Mouse (Mus musculus) forebrain, postnatal 0 days (tissue): Measurements from ENCODE around the gene Epha8. TPM values are rescaled to one million over a fixed set of nuclear protein-coding genes. Genes with fewer than 3 reads are reported as not detected.
A peak's percentile ranks its signal among the peaks of the same experiment; 100 is the strongest.

Experiments used
- ATAC-seq: fragments of 200-750 bp; cut with Nextera tagmentation; 2 replicates; pipeline ENCODE4 v1.8.0; 2017; ENCODE audit warnings: mild to moderate bottlenecking, moderate library complexity
- DNase-seq: peaks from one replicate; pipeline ENCODE4 v3.0.0-alpha.2; 2015
- H3K27ac ChIP-seq: fragments of 300-500 bp; sonication (generic); 2 replicates; pipeline ENCODE4 v1.5.1; 2014; ENCODE audit warnings: low read depth, mild to moderate bottlenecking, antibody characterized with exemption, low read length, moderate library complexity, mixed read lengths
- H3K27me3 ChIP-seq: fragments of 300-500 bp; sonication (generic); 2 replicates; pipeline ENCODE4 v1.6.1; 2014; ENCODE audit warnings: mild to moderate bottlenecking, low read length, mixed read lengths; ENCODE audit not compliant: insufficient read depth
- H3K36me3 ChIP-seq: fragments of 300-500 bp; sonication (generic); 2 replicates; pipeline ENCODE4 v1.6.1; 2014; ENCODE audit warnings: mild to moderate bottlenecking, moderate library complexity; ENCODE audit not compliant: insufficient read depth
- H3K4me1 ChIP-seq: fragments of 300-500 bp; sonication (generic); 2 replicates; pipeline ENCODE4 v1.6.1; 2014; ENCODE audit warnings: antibody characterized with exemption; ENCODE audit not compliant: insufficient read depth
- H3K4me2 ChIP-seq: fragments of 300-500 bp; sonication (generic); 2 replicates; pipeline ENCODE4 v1.6.1; 2014; ENCODE audit warnings: low read depth, mild to moderate bottlenecking, moderate library complexity
- H3K4me3 ChIP-seq: fragments of 300-500 bp; sonication (generic); 2 replicates; pipeline ENCODE4 v1.5.1; 2014; ENCODE audit warnings: low read depth, low read length, mixed read lengths
- H3K9ac ChIP-seq: fragments of 300-500 bp; sonication (generic); 2 replicates; pipeline ENCODE4 v1.6.1; 2014; ENCODE audit warnings: mild to moderate bottlenecking
- H3K9me3 ChIP-seq: fragments of 300-500 bp; sonication (generic); 2 replicates; pipeline ENCODE4 v1.6.1; 2016; ENCODE audit warnings: low read length
- CTCF ChIP-seq: sonication (generic); IDR thresholded peaks from 2 replicates; pipeline ENCODE4 v1.5.1; 2016; ENCODE audit warnings: antibody characterized with exemption, control low read depth, low read depth
- WGBS: fragments of 180-500 bp; shearing (Covaris S2); extraction: QIAGEN DNeasy Blood & Tissue Kit; methylation state at CpG from one replicate; pipeline ENCODE4 v1.1.7; 2014; 5-methylcytosine and 5-hydroxymethylcytosine counted together
- polyA plus RNA-seq: library from polyadenylated mRNA; unstranded; fragments of >200 nt; fragmentation: Nextera tagmentation; extraction: Ambion mirVana; gene quantifications from 2 replicates; pipeline ENCODE4 v1.2.1, GENCODE M21; 2015
- total RNA-seq: library from RNA; depleted of rRNA; stranded (reverse); fragments of >200 nt; gene quantifications from 2 replicates; pipeline ENCODE4 v1.2.3, GENCODE M21; 2014

The Epha8 gene
- total and polyA plus RNA-seq, 2 experiments from 2014 or later: 9.5 to 23.9 TPM

DNA sequence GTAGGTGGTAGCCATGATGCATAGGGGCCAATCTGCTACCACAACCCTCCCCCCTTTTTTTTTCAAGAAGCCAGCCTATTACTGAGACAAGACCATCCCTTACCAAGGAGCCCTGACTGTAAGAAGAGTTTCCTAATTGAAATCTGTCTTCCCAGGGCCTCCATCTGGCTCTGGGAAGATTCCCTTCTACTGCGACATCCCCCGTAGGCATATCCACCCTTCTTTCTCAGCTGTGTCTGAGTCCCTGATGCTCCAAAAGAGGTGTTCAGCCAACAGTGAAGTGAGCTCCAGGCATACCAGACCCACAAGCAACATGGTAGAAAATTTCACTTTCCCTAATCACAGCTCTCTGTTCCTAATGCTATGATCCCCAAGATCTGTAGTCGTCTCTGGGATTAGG, 37.1 kb downstream of the Epha8 start:
- peak; percentile 48 for DNase-seq
- no peak overlapping the region for H3K27ac ChIP-seq
- WGBS: 74% methylated on average over 3 of the region's 3 CpGs

DNA sequence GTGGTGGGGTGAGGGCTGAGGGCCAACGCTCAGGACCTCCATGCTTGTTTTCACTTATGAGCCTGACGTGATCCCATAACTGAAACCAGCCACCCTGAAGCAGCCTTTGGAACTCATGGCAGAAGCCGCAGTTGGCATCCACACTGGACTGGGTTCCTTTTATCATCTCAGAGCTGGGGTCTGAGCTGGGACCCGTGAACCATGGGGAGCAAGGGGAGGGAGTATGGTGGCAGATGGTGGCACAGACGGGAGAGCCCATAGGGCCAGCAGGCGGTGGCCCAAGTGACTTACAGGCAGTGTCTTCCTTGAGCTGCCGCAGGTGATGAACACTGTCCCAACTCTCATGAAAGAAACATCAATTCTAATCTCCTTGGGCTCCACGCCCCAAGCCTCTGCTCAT, 37.8 kb downstream of the Epha8 start:
- no peak for ATAC-seq
- no peak for TF ChIP-seq CTCF
- DNase-seq: no peak
- 0 out of 2 replicates have a peak, but pooled peaks cover 6% of the 10 kb centered on the region for H3K27me3 ChIP-seq
- no peak overlapping the region for H3K4me3 ChIP-seq
- no peak overlapping the region for H3K9ac ChIP-seq
- H3K9me3 ChIP-seq: no peaks in the 10 kb centered on the region
- H3K27ac ChIP-seq: no peak overlapping the region
- H3K4me1 ChIP-seq: peaks cover 6% of the 10 kb centered on the region; the same call in 1 of the 2 replicates
- WGBS: 80% methylated on average over 8 of the region's 8 CpGs
- H3K4me2 ChIP-seq: no peak overlapping the region
- H3K36me3 ChIP-seq: no peaks in the 10 kb centered on the region

More for the DNA sequence above, 37.1 kb downstream of the Epha8 start:
- Histone ChIP-seq H3K4me2 (no peak overlapping the region), H3K4me1 (peaks cover 6% of the 10 kb centered on the region; the same call in 1 of the 2 replicates), H3K9me3 (no peaks in the 10 kb centered on the region), H3K9ac (no peak overlapping the region), H3K4me3 (no peak overlapping the region), H3K36me3 (no peaks in the 10 kb centered on the region), H3K27me3 (peaks cover 6% of the 10 kb centered on the region; the same call in 1 of the 2 replicates)
- no peak for TF ChIP-seq CTCF
- peak; percentile 29; the same call in 1 of the 2 replicates for ATAC-seq

DNA sequence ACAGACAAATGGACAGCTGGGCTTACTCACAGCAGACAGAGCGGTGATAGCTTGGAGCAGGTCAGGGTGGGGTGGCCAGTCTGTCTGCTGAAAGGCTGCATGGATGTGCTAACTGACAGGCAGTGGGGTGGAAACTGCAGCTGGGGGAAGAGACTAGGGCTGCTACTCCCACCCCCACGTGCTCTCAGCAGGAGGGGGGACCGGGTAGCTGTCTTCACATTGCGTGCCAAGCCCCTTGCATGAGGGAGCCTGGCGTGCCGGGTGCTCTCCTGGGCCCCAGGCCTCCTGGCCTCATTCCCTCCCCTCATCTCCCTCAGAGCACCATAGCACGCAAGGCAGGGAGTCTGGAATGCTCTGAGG, 39.5 kb downstream of the Epha8 start:
- peaks cover 4% of the 10 kb centered on the region; the same call in 1 of the 2 replicates for H3K27me3 ChIP-seq
- no peaks in the 10 kb centered on the region for H3K36me3 ChIP-seq
- no peak overlapping the region for H3K4me3 ChIP-seq
- H3K4me2 ChIP-seq: no peak overlapping the region
- ATAC-seq: no peak
- DNase-seq: no peak
- H3K9me3 ChIP-seq: no peaks in the 10 kb centered on the region
- no peak overlapping the region for H3K27ac ChIP-seq
- TF ChIP-seq CTCF: no peak
- H3K4me1 ChIP-seq: peaks cover 6% of the 10 kb centered on the region; the same call in 1 of the 2 replicates
- no peak overlapping the region for H3K9ac ChIP-seq
- 23% methylated on average over 7 of the region's 7 CpGs for WGBS

DNA sequence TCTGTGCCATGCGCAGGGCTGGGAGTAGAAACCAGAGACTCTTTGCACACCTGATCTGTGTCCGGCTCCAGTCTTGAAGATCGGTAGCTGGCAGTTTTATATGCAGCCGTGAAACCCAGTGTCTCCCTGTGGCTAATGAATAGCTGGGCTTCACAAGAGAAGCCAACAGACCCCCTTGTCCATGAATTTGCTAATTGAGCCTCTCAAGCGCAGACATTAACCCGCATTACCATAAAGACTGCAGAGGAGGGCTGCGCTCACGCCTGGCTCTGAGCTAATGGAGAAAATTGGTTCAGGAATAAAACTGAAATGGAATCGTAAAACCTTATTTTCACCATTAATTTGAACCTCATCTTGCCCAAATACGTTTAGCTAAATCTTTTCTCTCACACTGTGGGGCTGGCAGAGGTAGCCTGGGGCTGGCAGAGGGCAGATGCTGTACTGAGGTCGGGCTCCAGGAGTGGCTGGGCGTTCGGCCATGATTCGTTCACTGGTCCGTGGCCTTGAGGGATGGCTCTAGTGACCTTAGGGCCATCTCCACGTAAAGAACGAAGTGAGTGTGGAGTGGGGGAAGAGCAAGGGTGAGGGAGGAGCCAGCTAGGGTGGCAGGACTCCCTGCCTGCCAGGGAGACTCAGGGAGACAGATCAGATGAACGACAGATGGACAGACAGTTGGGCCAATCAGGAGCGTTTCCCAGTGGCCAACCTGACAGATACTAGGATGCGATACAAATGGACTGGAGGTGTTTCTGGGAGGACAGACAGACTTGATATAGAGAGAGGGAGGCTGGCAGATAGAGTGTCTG, 40.1 kb downstream of the Epha8 start:
- Histone ChIP-seq H3K9ac (no peak overlapping the region), H3K4me1 (peaks cover 6% of the 10 kb centered on the region; the same call in 1 of the 2 replicates), H3K27me3 (peaks cover 4% of the 10 kb centered on the region; the same call in 1 of the 2 replicates), H3K4me2 (no peak overlapping the region), H3K36me3 (no peaks in the 10 kb centered on the region), H3K4me3 (no peak overlapping the region), H3K27ac (no peak overlapping the region), H3K9me3 (no peaks in the 10 kb centered on the region)
- no peak for TF ChIP-seq CTCF
- ATAC-seq (no peak), DNase-seq (no peak)
- WGBS: 33% methylated on average over 20 of the region's 20 CpGs

DNA sequence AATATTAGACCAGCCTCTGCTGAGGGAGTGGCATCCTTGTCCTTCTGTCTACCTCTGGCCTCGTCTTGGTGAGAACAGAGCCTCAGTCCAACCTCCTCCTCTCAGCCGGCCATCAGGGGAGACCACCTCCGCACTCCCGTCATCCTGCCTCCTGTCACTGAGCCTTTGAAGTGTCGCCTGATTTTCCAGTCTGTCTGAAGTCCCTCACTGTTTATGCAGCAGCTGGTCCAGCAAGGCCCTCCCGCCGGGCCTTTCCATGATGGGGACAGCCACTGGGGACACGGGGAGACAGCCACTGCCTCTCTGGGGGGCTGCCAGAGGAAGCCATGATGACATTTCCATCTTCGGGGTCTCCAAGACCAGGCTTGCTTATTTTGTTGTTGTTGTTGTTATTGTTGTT, 43.8 kb downstream of the Epha8 start:
- Histone ChIP-seq H3K4me2 (no peak overlapping the region), H3K4me3 (no peak overlapping the region), H3K27me3 (peaks cover 11% of the 10 kb centered on the region), H3K27ac (no peak overlapping the region), H3K4me1 (peaks cover 6% of the 10 kb centered on the region; the same call in 1 of the 2 replicates), H3K9ac (no peak overlapping the region), H3K36me3 (no peaks in the 10 kb centered on the region), H3K9me3 (no peaks in the 10 kb centered on the region)
- ATAC-seq (no peak), DNase-seq (no peak)
- WGBS: 19% methylated on average over 9 of the region's 9 CpGs
- no peak for TF ChIP-seq CTCF

DNA sequence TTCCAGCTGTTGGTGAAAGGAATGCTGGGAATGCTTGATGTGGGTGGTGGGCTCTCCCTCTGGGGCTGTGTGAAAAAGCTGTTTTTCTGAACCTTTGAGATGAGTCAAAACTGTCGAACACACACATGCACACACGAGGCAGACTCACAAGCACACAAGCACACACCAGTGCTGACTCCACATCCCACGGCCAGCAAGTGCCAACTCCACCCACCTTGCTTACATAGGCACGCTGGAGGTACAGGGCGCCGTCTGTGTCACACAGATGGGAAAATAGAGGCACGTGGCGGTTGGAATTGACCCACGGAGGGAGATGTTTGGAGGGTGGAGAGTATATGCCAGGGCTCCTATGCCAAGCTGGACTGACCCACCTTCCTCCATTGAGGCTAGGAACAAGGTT, 44.8 kb downstream of the Epha8 start:
- Histone ChIP-seq H3K4me1 (peaks cover 4% of the 10 kb centered on the region; the same call in 1 of the 2 replicates), H3K4me3 (no peak overlapping the region), H3K9me3 (no peaks in the 10 kb centered on the region), H3K27ac (no peak overlapping the region), H3K4me2 (0 out of 2 replicates have a peak overlapping the region, but pooled peaks have one; percentile 13), H3K36me3 (no peaks in the 10 kb centered on the region), H3K9ac (no peak overlapping the region), H3K27me3 (peaks cover 16% of the 10 kb centered on the region)
- no peak for TF ChIP-seq CTCF
- 40% methylated on average over 9 of the region's 9 CpGs for WGBS
- ATAC-seq: no peak
- DNase-seq: no peak

DNA sequence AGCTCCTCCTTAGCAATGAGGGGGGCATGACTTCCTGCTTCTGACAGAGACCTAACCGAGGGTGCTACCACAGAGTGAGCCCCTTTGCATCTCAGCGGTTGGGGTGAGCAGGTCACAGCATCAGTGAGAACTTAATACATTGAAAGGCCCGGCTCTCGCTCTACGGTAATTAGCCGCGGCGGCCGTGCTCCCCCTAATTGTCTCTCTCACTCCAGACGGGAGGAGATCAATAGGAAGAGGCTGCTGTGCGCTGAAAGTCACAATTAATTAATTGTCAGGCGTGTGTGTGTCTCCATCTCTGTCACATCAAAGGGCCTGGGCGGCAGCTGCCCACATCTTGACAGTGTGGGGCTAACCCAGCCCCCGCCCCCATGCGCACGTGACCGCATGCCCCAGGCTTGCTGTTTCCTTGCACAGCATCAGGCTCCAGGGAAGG, 45.4 kb downstream of the Epha8 start:
- Histone ChIP-seq H3K9ac (no peak overlapping the region), H3K9me3 (no peaks in the 10 kb centered on the region), H3K27ac (no peak overlapping the region), H3K36me3 (no peaks in the 10 kb centered on the region), H3K4me2 (0 out of 2 replicates have a peak overlapping the region, but pooled peaks have one; percentile 13), H3K27me3 (peaks cover 21% of the 10 kb centered on the region), H3K4me3 (no peak overlapping the region), H3K4me1 (no peaks in the 10 kb centered on the region)
- 1% methylated on average over 17 of the region's 17 CpGs for WGBS
- DNase-seq: no peak
- TF ChIP-seq CTCF: no peak
- ATAC-seq: peak; percentile 27; the same call in 1 of the 2 replicates
